Mouse (Mus musculus): ENCODE measurements at regions not wholly inside any gene's neighbourhood (a gene's known extent, or its start where the extent isn't known, plus 50 kb on each side); places are given as distances from the start of the nearest gene placed in this dataset.

- Histone ChIP-seq H3K4me1 (ENCODE audit: control insufficient read depth, insufficient read depth, low read length) (0 out of 2 replicates have a peak, but pooled peaks cover 4% of the 10 kb centered on the region), H3K27me3 (ENCODE audit: control insufficient read depth, insufficient read depth, low read length) (no peaks in the 10 kb centered on the region), H3K4me3 (replicated peaks; ENCODE audit: low read depth, low read length) (no peak overlapping the region), H3K36me3 (ENCODE audit: control insufficient read depth, insufficient read depth, low read length) (no peaks in the 10 kb centered on the region), H3K27ac (replicated peaks; ENCODE audit: low read depth, low read length) (no peak overlapping the region), H3K4me2 (ENCODE audit: low read length) (peak overlapping the region; percentile 44), H3K9me3 (ENCODE audit: control insufficient read depth, low read length) (no peaks in the 10 kb centered on the region), H3K9ac (replicated peaks; ENCODE audit: low read length) (no peak overlapping the region; the same call in 1 of the 2 replicates)
- DNase-seq, result peak; percentile 80
- 19% methylated on average over 7 of the region's 12 CpGs for WGBS
- peak; percentile 71 for ATAC-seq (ENCODE audit: low FRiP score, low TSS enrichment)
Measured at GRCm38 (mm10) chr16:76865731-76866464, 147.6 kb upstream of the Usp25 start.

- H3K4me3 ChIP-seq (replicated peaks; ENCODE audit: low read depth, low read length), result no peak overlapping the region
- 93% methylated on average over 3 of the region's 3 CpGs for WGBS
- ATAC-seq (ENCODE audit: low FRiP score, low TSS enrichment), result no peak
Measured at GRCm38 (mm10) chr16:76864392-76864791, 149.1 kb upstream of the Usp25 start.

GRCm38 (mm10) chr16:76855797-76856196 lies 157.7 kb upstream of the Usp25 start:
- Histone ChIP-seq H3K27ac (replicated peaks; ENCODE audit: low read depth, low read length) (no peak overlapping the region), H3K9me3 (ENCODE audit: control insufficient read depth, low read length) (no peaks in the 10 kb centered on the region), H3K9ac (replicated peaks; ENCODE audit: low read length) (no peak overlapping the region), H3K4me1 (ENCODE audit: control insufficient read depth, insufficient read depth, low read length) (no peaks in the 10 kb centered on the region), H3K4me3 (replicated peaks; ENCODE audit: low read depth, low read length) (no peak overlapping the region), H3K27me3 (ENCODE audit: control insufficient read depth, insufficient read depth, low read length) (no peaks in the 10 kb centered on the region), H3K4me2 (ENCODE audit: low read length) (no peak overlapping the region), H3K36me3 (ENCODE audit: control insufficient read depth, insufficient read depth, low read length) (no peaks in the 10 kb centered on the region)
- DNase-seq, result no peak
- no peak for ATAC-seq (ENCODE audit: low FRiP score, low TSS enrichment)
- WGBS, result 62% methylated on average over 2 of the region's 2 CpGs

More at GRCm38 (mm10) chr16:76864392-76864791, 149.1 kb upstream of the Usp25 start:
- H3K27ac ChIP-seq (replicated peaks; ENCODE audit: low read depth, low read length), result no peak overlapping the region
- no peaks in the 10 kb centered on the region for H3K9me3 ChIP-seq (ENCODE audit: control insufficient read depth, low read length)
- H3K4me1 ChIP-seq (ENCODE audit: control insufficient read depth, insufficient read depth, low read length), result 0 out of 2 replicates have a peak, but pooled peaks cover 4% of the 10 kb centered on the region
- no peak for DNase-seq
- no peak overlapping the region for H3K4me2 ChIP-seq (ENCODE audit: low read length)
- no peaks in the 10 kb centered on the region for H3K27me3 ChIP-seq (ENCODE audit: control insufficient read depth, insufficient read depth, low read length)
- H3K9ac ChIP-seq (replicated peaks; ENCODE audit: low read length), result no peak overlapping the region
- H3K36me3 ChIP-seq (ENCODE audit: control insufficient read depth, insufficient read depth, low read length), result no peaks in the 10 kb centered on the region

- Histone ChIP-seq H3K9ac (replicated peaks; ENCODE audit: low read length) (no peak overlapping the region), H3K36me3 (ENCODE audit: control insufficient read depth, insufficient read depth, low read length) (no peaks in the 10 kb centered on the region), H3K4me3 (replicated peaks; ENCODE audit: low read depth, low read length) (no peak overlapping the region), H3K9me3 (ENCODE audit: control insufficient read depth, low read length) (no peaks in the 10 kb centered on the region), H3K4me1 (ENCODE audit: control insufficient read depth, insufficient read depth, low read length) (no peaks in the 10 kb centered on the region), H3K27ac (replicated peaks; ENCODE audit: low read depth, low read length) (no peak overlapping the region), H3K27me3 (ENCODE audit: control insufficient read depth, insufficient read depth, low read length) (no peaks in the 10 kb centered on the region), H3K4me2 (ENCODE audit: low read length) (no peak overlapping the region)
- ATAC-seq (ENCODE audit: low FRiP score, low TSS enrichment) (no peak), DNase-seq (no peak)
- 85% methylated on average over 3 of the region's 3 CpGs for WGBS
Measured at GRCm38 (mm10) chr16:76851396-76851795, 162.1 kb upstream of the Usp25 start.

GRCm38 (mm10) chr16:76837450-76837849 lies 176.1 kb upstream of the Usp25 start:
- ATAC-seq (ENCODE audit: low FRiP score, low TSS enrichment) (no peak), DNase-seq (no peak)
- no peak overlapping the region for H3K27ac ChIP-seq (replicated peaks; ENCODE audit: low read depth, low read length)
- no peaks in the 10 kb centered on the region for H3K9me3 ChIP-seq (ENCODE audit: control insufficient read depth, low read length)
- WGBS, result 88% methylated on average over 4 of the region's 4 CpGs
- H3K4me1 ChIP-seq (ENCODE audit: control insufficient read depth, insufficient read depth, low read length), result no peaks in the 10 kb centered on the region
- H3K27me3 ChIP-seq (ENCODE audit: control insufficient read depth, insufficient read depth, low read length), result no peaks in the 10 kb centered on the region
- H3K9ac ChIP-seq (replicated peaks; ENCODE audit: low read length), result no peak overlapping the region
- no peak overlapping the region for H3K4me3 ChIP-seq (replicated peaks; ENCODE audit: low read depth, low read length)
- H3K4me2 ChIP-seq (ENCODE audit: low read length), result no peak overlapping the region
- no peaks in the 10 kb centered on the region for H3K36me3 ChIP-seq (ENCODE audit: control insufficient read depth, insufficient read depth, low read length)

GRCm38 (mm10) chr16:76830371-76830770 lies 183.1 kb upstream of the Usp25 start:
- no peak for ATAC-seq (ENCODE audit: low FRiP score, low TSS enrichment)
- H3K4me2 ChIP-seq (ENCODE audit: low read length), result no peak overlapping the region
- no peak for DNase-seq
- H3K9me3 ChIP-seq (ENCODE audit: control insufficient read depth, low read length), result no peaks in the 10 kb centered on the region
- no peak overlapping the region for H3K9ac ChIP-seq (replicated peaks; ENCODE audit: low read length)
- no peak overlapping the region for H3K27ac ChIP-seq (replicated peaks; ENCODE audit: low read depth, low read length)
- 19% methylated on average over 3 of the region's 3 CpGs for WGBS
- no peaks in the 10 kb centered on the region for H3K4me1 ChIP-seq (ENCODE audit: control insufficient read depth, insufficient read depth, low read length)
- no peaks in the 10 kb centered on the region for H3K27me3 ChIP-seq (ENCODE audit: control insufficient read depth, insufficient read depth, low read length)
- H3K36me3 ChIP-seq (ENCODE audit: control insufficient read depth, insufficient read depth, low read length), result no peaks in the 10 kb centered on the region
- H3K4me3 ChIP-seq (replicated peaks; ENCODE audit: low read depth, low read length), result no peak overlapping the region

- H3K4me2 ChIP-seq (ENCODE audit: low read length), result no peak overlapping the region
Measured at GRCm38 (mm10) chr16:76827674-76828441, 185.6 kb upstream of the Usp25 start.

GRCm38 (mm10) chr16:76821261-76821660 lies 192.2 kb upstream of the Usp25 start:
- Histone ChIP-seq H3K27me3 (ENCODE audit: control insufficient read depth, insufficient read depth, low read length) (no peaks in the 10 kb centered on the region), H3K4me2 (ENCODE audit: low read length) (no peak overlapping the region), H3K36me3 (ENCODE audit: control insufficient read depth, insufficient read depth, low read length) (no peaks in the 10 kb centered on the region), H3K27ac (replicated peaks; ENCODE audit: low read depth, low read length) (no peak overlapping the region), H3K9me3 (ENCODE audit: control insufficient read depth, low read length) (no peaks in the 10 kb centered on the region), H3K9ac (replicated peaks; ENCODE audit: low read length) (no peak overlapping the region), H3K4me1 (ENCODE audit: control insufficient read depth, insufficient read depth, low read length) (no peaks in the 10 kb centered on the region), H3K4me3 (replicated peaks; ENCODE audit: low read depth, low read length) (no peak overlapping the region)
- 90% methylated on average over 10 of the region's 10 CpGs for WGBS
- no peak for DNase-seq
- ATAC-seq (ENCODE audit: low FRiP score, low TSS enrichment), result no peak

More at GRCm38 (mm10) chr16:76827674-76828441, 185.6 kb upstream of the Usp25 start:
- Histone ChIP-seq H3K27ac (replicated peaks; ENCODE audit: low read depth, low read length) (no peak overlapping the region), H3K36me3 (ENCODE audit: control insufficient read depth, insufficient read depth, low read length) (no peaks in the 10 kb centered on the region), H3K4me3 (replicated peaks; ENCODE audit: low read depth, low read length) (no peak overlapping the region), H3K9me3 (ENCODE audit: control insufficient read depth, low read length) (no peaks in the 10 kb centered on the region), H3K4me1 (ENCODE audit: control insufficient read depth, insufficient read depth, low read length) (no peaks in the 10 kb centered on the region), H3K9ac (replicated peaks; ENCODE audit: low read length) (no peak overlapping the region), H3K27me3 (ENCODE audit: control insufficient read depth, insufficient read depth, low read length) (no peaks in the 10 kb centered on the region)
- 85% methylated on average over 7 of the region's 7 CpGs for WGBS
- no peak for ATAC-seq (ENCODE audit: low FRiP score, low TSS enrichment)
- peak; percentile 24 for DNase-seq

Measured in midbrain, embryonic 14.5 days (tissue).